Mouse (Mus musculus) thymus, postnatal 25 days (tissue): ENCODE measurements around the gene Vmn1r125.
"Not testable (repeated sequence)": the region's sequence is repeated elsewhere in the genome, so short reads cannot be mapped to it uniquely, and the experiment has no call there.

Experiments used
- DNase-seq: peaks from one replicate; pipeline ENCODE4 v3.0.0; 2022

Gene Vmn1r125

DNA sequence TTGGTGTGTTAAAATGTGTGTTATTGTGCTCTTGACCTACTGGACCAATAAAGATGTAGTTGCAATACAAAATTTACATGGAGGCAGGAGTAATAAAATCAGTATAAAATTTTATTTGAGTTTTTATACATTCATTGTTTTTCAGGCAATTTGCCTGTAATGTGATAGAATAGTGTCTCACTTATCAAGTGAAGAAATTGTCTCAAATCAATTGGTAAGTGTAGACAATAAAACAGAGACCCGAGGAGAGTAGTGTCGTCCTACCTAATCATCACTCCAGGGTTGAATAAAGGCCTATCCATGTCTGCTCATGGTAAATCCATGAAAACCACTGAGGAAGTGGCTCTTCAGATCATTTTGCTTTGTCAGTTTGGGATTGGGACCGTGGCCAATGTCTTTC, at the start of gene Vmn1r125:
Gene Vmn1r125 (plus strand): TSS at position 301 of the 400 bp plus-strand sequence.
- DNase-seq = not testable (repeated sequence)

DNA sequence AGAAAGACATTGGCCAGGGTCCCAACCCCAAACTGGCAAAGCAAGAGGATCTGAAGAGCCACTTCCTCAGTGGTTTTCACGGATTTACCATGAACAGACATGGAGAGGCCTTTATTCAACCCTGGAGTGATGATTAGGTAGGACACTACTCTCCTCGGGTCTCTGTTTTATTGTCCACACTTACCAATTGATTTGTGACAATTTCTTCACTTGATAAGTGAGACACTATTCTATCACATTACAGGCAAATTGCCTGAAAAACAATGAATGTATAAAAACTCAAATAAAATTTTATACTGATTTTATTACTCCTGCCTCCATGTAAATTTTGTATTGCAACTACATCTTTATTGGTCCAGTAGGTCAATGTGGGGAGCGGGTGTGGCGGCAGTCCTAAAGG, 11.5 kb upstream of the Vmn1r125 start, which contains the start of gene Vmn1r124:
Gene Vmn1r124 (minus strand): TSS at position 101 of the 400 bp plus-strand sequence.
- DNase-seq = not testable (repeated sequence)

DNA sequence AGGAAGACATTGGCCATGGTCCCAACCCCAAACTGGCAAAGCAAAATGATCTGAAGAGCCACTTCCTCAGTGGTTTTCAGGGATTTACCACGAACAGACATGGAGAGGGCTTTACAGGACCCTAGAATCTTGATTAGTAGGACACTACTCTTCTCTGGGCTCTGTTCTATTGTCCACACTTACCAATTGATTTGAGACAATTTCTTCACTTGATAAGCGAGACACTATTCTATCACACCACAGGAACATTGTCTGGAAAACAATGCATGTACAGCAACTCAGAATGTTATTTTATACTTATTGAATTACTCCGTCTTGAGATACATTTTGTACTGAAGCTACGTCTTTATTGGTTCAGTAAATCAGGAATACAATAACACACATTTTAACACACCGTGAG, 29.4 kb downstream of the Vmn1r125 start, which contains the start of gene Vmn1r126:
Gene Vmn1r126 (minus strand): TSS at position 101 of the 400 bp plus-strand sequence.
- not testable (repeated sequence) for DNase-seq

DNA sequence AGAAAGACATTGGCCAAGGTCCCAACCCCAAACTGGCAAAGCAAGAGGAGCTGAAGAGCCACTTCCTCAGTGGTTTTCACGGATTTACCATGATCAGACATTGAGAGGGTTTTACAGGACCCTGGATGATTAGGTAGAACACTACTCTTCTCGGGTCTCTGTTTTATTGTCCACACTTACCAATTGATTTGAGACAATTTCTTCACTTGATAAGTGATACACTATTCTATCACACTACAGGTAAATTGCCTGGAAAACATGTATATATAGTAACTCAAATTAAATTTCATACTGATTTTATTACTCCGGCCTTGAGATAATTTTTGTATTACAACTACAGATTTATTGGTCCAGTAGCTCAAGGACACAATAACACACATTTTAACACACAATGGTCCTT, 47.8 kb downstream of the Vmn1r125 start, which contains the start of gene Vmn1r127:
Gene Vmn1r127 (minus strand): TSS at position 101 of the 400 bp plus-strand sequence.
- not testable (repeated sequence) for DNase-seq
